Mouse (Mus musculus) ES-Bruce4 (cell line): ENCODE results near the gene Gm21541. TPM values are rescaled to one million over a fixed set of nuclear protein-coding genes. Genes with fewer than 3 reads are reported as not detected.
"Not testable (repeated sequence)": the region's sequence is repeated elsewhere in the genome, so short reads cannot be mapped to it uniquely, and the experiment has no call there.

Source experiments
- H3K27ac ChIP-seq: 2 replicates; pipeline ENCODE4 v1.5.1; 2012; ENCODE audit warnings: low read length, inconsistent platforms; ENCODE audit not compliant: insufficient read depth
- H3K27me3 ChIP-seq: 2 replicates; pipeline ENCODE4 v1.6.1; 2012; ENCODE audit warnings: mild to moderate bottlenecking, low read length, inconsistent platforms; ENCODE audit not compliant: control insufficient read depth, poor library complexity, insufficient read depth, severe bottlenecking
- H3K36me3 ChIP-seq: 2 replicates; pipeline ENCODE4 v1.6.1; 2012; ENCODE audit warnings: inconsistent platforms, mild to moderate bottlenecking, low read length, moderate library complexity; ENCODE audit not compliant: control insufficient read depth, poor library complexity, insufficient read depth, severe bottlenecking
- H3K4me1 ChIP-seq: one replicate; pipeline ENCODE4 v1.8.1; 2011; ENCODE audit warnings: low read length; ENCODE audit not compliant: control insufficient read depth, insufficient read depth
- H3K4me3 ChIP-seq: 2 replicates; pipeline ENCODE4 v1.5.1; 2011; ENCODE audit warnings: low read depth, mild to moderate bottlenecking, low read length
- H3K9ac ChIP-seq: 2 replicates; pipeline ENCODE4 v1.6.1; 2012; ENCODE audit warnings: low read depth, mild to moderate bottlenecking, inconsistent platforms; ENCODE audit not compliant: poor library complexity, severe bottlenecking
- H3K9me3 ChIP-seq: replicated peaks from 2 replicates; pipeline ENCODE4 v1.6.1; 2012; ENCODE audit warnings: mild to moderate bottlenecking, low read length, inconsistent platforms; ENCODE audit not compliant: control insufficient read depth, poor library complexity, insufficient read depth, severe bottlenecking
- polyA plus RNA-seq: library from polyadenylated mRNA; stranded (reverse); fragments of >200 nt; gene quantifications from 2 replicates; pipeline ENCODE4 v1.2.4, GENCODE M21; 2011; ENCODE audit warnings: low read depth; ENCODE audit not compliant: missing spikeins, insufficient read depth, insufficient read length

Gm21541 gene
- not detected in 2 replicates for polyA plus RNA-seq

GRCm38 (mm10) chr4:41903310-41903709, at the start of gene Gm21541:
Gm21541 (plus strand) TSS chr4:41903610.
- not testable (repeated sequence) for H3K4me3 ChIP-seq, H3K9ac ChIP-seq, H3K27me3 ChIP-seq, H3K36me3 ChIP-seq, H3K27ac ChIP-seq, H3K4me1 ChIP-seq, H3K9me3 ChIP-seq

- not testable (repeated sequence) for H3K36me3 ChIP-seq, H3K27ac ChIP-seq, H3K4me3 ChIP-seq, H3K4me1 ChIP-seq, H3K9me3 ChIP-seq, H3K9ac ChIP-seq, H3K27me3 ChIP-seq
Observed at GRCm38 (mm10) chr4:41941272-41941671, 37.9 kb downstream of the Gm21541 start, which contains the start of gene Gm20878. Gm20878 (plus strand) TSS chr4:41941572.

Other genes with a start within 250 kb of the Gm21541 start
- gene Cntfr, start 206.5 kb upstream of the Gm21541 start, polyA plus RNA-seq = 23.9 and 27.1 TPM in 2 replicates
- 4.5 and 4.7 TPM in 2 replicates for gene Il11ra1, start 203.6 kb upstream of the Gm21541 start, polyA plus RNA-seq
- gene Rpp25l, start 190.1 kb upstream of the Gm21541 start, polyA plus RNA-seq = 23.5 and 23.8 TPM in 2 replicates
- gene Dctn3, start 180.4 kb upstream of the Gm21541 start, polyA plus RNA-seq = 65.1 and 67.6 TPM in 2 replicates
- gene Arid3c, start 172.5 kb upstream of the Gm21541 start, polyA plus RNA-seq = 0.64 and 0.69 TPM in 2 replicates
- 21.7 and 21.9 TPM in 2 replicates for gene Galt, start 148.4 kb upstream of the Gm21541 start, polyA plus RNA-seq
- 62.6 and 63.1 TPM in 2 replicates for gene Sigmar1, start 147.5 kb upstream of the Gm21541 start, polyA plus RNA-seq
- 28.4 and 32.8 TPM in 2 replicates for gene Ccl27a, start 129.4 kb upstream of the Gm21541 start, polyA plus RNA-seq
- gene Gm20878, start 38.0 kb downstream of the Gm21541 start, polyA plus RNA-seq = 0.94 and 2.3 TPM in 2 replicates
- not detected in 2 replicates for gene Fam205a4, start 62.4 kb downstream of the Gm21541 start, polyA plus RNA-seq
- not detected in 2 replicates for gene Gm21093, start 131.1 kb downstream of the Gm21541 start, polyA plus RNA-seq
- gene Gm3893, start 187.6 kb downstream of the Gm21541 start, polyA plus RNA-seq = not detected in 2 replicates
- gene Gm13304, start 211.2 kb downstream of the Gm21541 start, polyA plus RNA-seq = not detected in 2 replicates
- not detected in 2 replicates for gene Gm13306, start 249.8 kb downstream of the Gm21541 start, polyA plus RNA-seq